Mouse (Mus musculus): Measurements from ENCODE around the gene Wbp2. TPM values are rescaled to one million over a fixed set of nuclear protein-coding genes. Genes with fewer than 3 reads are reported as not detected.

The Wbp2 gene
- polyA plus RNA-seq, 1 experiment from 2014 or later, result 281 TPM

DNA sequence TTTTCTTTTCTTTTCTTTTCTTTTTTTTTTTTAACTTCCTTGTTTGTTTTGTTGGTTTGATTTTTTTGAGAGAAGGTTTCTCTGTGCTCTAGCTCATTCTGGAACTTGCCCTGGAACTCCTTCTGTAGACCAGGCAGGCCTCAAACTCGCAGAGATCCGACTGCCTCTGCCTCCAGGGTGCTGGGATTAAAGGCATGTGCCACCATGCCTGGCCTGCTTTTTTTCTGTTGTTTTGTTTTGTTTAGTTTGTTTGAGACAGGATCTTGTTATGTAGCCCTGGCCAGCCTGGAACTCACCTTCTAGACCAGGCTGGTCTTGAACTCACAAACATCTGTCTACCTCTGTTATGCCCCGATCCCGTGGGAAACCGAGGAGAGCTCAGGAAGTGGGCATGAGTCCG is 2.8 kb upstream of the Wbp2 start:
- H3K79me2 ChIP-seq (ENCODE audit: inconsistent target), result peaks cover 21% of the 10 kb centered on the region
- 92% methylated on average over 6 of the region's 6 CpGs for WGBS (ENCODE audit: missing documents)
- no peak overlapping the region for H3K27ac ChIP-seq
- no peak overlapping the region for H3K4me3 ChIP-seq (ENCODE audit: inconsistent target)
- no peaks in the 10 kb centered on the region for H3K36me3 ChIP-seq (ENCODE audit: inconsistent target)

DNA sequence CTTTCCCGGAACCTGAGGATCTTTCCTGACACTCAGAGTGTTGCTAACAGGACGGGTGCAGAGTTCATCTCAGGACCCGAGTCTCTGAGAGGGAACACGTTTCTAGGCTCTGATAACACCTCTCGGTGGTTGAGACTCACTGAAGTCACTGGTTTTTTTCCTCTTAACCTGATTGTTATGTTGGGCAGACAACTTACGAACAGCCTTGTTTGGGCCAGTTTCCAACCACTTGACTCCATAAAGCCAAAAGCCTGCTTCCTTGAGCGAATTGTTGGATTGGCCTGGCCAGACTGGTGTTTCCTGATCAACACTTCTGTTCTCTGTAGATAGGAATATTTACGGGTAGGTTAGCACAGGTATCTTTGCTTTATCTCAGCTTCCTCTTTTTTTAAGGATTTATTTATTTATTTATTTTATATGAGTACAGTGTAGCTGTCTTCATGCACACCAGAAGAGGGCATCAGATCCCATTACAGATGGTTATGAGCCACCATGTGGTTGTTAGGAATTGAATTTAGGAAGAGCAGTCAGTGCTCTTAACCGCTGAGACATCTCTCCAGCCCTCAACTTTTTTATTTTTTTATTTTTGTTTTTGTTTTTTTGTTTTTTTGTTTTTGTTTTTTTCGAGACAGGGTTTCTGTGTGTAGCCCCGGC is 2.1 kb upstream of the Wbp2 start:
- Histone ChIP-seq H3K4me3 (ENCODE audit: inconsistent target) (no peak overlapping the region), H3K79me2 (ENCODE audit: inconsistent target) (peaks cover 28% of the 10 kb centered on the region), H3K36me3 (ENCODE audit: inconsistent target) (peaks cover 6% of the 10 kb centered on the region; the same call in 1 of the 2 replicates), H3K27ac (no peak overlapping the region)
- WGBS (ENCODE audit: missing documents), result 49% methylated on average over 10 of the region's 11 CpGs

- H3K27ac ChIP-seq, result no peak overlapping the region
Observed at GRCm38 (mm10) chr11:116088188-116088587, 1.4 kb upstream of the Wbp2 start.

DNA sequence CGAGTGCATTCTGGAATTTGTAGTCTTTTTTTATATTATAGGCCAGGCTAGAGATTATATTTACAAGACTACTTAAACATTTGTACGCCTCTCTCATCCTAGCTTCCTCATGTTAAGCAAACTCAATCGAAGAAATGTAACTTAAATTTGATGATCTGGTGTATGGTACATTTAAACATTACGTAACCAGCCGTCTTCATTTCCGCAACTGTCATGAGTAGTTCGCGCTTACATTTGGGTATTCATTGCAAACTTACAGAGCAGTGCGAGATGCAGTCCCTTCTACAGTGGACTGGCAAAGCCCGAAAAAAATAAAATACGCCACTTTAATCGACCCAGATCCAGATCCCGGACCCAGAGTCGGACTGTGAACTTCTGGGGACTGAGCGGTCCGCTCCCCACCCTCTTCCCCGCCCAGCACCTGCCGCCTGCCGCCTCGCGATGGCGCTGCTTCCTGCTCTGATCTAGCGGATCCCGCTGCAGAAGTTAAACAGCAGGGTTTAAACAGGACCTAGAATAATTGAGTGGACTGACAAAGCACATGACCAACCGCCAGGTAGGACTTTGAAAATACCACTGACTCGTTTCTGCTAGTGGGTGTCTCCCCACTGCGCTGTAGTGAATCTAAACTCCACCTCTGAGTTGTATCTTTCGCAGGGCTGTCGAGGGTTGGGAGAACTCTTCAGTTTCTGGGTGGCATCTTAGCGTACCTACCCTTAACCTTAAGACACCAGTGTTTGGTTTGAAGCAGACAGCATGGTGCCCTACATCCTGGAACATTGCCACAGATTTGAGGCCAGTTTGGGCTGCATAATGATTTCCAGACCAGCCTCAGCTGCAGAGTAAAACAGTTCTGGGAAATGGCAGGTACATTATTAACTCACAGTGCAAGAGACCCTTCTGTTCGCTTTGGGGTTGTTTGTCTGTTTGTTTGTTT is 667 bp upstream of the Wbp2 start:
- WGBS (ENCODE audit: missing documents), result under 1% methylated on average over 29 of the region's 31 CpGs
- H3K36me3 ChIP-seq (ENCODE audit: inconsistent target), result peaks cover 18% of the 10 kb centered on the region
- peaks cover 42% of the 10 kb centered on the region for H3K79me2 ChIP-seq (ENCODE audit: inconsistent target)
- peak overlapping the region; percentile 60 for H3K4me3 ChIP-seq (ENCODE audit: inconsistent target)
- H3K27ac ChIP-seq, result peak overlapping the region; percentile 86

More at GRCm38 (mm10) chr11:116088188-116088587, 1.4 kb upstream of the Wbp2 start:
- 70% methylated on average over 8 of the region's 8 CpGs for WGBS (ENCODE audit: missing documents)
- H3K4me3 ChIP-seq (ENCODE audit: inconsistent target), result 0 out of 2 replicates have a peak overlapping the region, but pooled peaks have one; percentile 60
- H3K79me2 ChIP-seq (ENCODE audit: inconsistent target), result peaks cover 35% of the 10 kb centered on the region
- peaks cover 12% of the 10 kb centered on the region for H3K36me3 ChIP-seq (ENCODE audit: inconsistent target)

DNA sequence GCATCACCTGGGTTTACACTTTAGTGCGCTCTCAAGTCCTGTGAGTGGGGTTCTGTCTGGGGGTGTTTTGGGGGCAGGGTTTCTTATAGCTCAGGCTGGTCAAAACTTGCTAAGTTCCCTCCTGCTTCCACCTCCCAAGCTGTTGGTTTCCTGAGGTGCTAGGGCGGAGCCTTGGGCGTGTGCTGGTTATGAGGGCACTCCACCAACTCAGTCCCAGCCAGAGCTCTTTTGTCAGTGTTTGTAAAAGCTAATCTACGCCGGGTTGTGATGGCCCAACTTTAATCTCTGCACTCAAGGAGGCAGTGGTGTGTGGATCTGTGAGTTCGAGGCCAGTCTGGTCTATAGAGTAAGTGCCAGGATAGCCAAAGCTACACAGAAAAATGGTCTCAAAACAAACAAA is 2.6 kb downstream of the Wbp2 start:
- WGBS (ENCODE audit: missing documents), result 80% methylated on average over 6 of the region's 6 CpGs
- H3K79me2 ChIP-seq (ENCODE audit: inconsistent target), result peaks cover 62% of the 10 kb centered on the region
- no peak overlapping the region for H3K27ac ChIP-seq
- H3K4me3 ChIP-seq (ENCODE audit: inconsistent target), result no peak overlapping the region
- peaks cover 51% of the 10 kb centered on the region for H3K36me3 ChIP-seq (ENCODE audit: inconsistent target)

DNA sequence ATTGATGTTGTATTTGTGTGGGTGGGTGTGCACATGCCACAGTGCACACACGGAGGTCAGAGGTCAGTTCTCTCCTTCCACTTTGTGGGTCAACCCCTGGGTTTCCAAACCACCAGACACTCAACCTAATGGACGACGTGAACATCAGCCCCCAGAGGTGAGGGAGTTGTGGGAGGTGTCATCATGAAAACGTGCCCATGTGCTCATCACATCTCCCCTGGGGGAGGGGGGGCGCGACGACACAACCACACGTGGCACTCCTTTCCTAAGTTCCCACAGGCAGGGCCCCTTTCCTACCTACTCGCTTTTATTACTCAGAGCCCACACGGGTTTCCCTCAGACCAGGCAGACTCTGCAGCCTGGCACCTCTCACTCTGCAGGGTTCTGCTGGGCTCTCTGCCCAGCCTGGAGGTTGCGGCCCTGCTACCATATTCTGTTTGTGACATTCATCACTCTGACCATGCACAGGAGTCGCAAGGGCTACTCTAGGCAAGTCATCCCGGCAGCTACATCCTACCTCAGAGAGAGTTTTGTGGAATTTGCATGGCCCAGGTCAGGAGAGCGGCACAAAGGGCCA is 3.6 kb downstream of the Wbp2 start:
- WGBS (ENCODE audit: missing documents), result 90% methylated on average over 14 of the region's 14 CpGs
- no peak overlapping the region for H3K27ac ChIP-seq
- peaks cover 54% of the 10 kb centered on the region for H3K36me3 ChIP-seq (ENCODE audit: inconsistent target)
- H3K79me2 ChIP-seq (ENCODE audit: inconsistent target), result peaks cover 62% of the 10 kb centered on the region
- H3K4me3 ChIP-seq (ENCODE audit: inconsistent target), result no peak overlapping the region

DNA sequence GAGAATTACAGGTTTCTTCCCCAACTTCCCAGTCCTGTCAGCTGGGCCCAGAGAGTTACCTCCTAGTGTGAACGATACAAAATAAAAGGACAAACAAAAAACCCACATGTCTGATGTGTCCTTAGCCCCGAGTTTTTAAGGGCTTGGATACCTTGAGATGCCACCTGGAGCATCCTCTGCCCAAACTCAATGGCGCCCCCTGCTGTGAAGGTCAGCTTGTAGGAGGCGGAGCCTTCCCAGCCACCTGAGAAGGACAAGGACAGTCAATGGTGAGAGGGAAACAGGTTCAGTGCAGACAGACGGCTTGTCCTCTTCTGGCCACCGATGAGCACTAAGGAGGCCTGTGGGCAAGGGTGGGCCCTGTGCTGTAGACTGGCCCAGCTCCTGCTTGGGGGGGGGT is 5.7 kb downstream of the Wbp2 start:
- Histone ChIP-seq H3K36me3 (ENCODE audit: inconsistent target) (peaks cover 54% of the 10 kb centered on the region), H3K79me2 (ENCODE audit: inconsistent target) (peaks cover 65% of the 10 kb centered on the region), H3K27ac (no peak overlapping the region), H3K4me3 (ENCODE audit: inconsistent target) (no peak overlapping the region)
- 79% methylated on average over 6 of the region's 6 CpGs for WGBS (ENCODE audit: missing documents)

DNA sequence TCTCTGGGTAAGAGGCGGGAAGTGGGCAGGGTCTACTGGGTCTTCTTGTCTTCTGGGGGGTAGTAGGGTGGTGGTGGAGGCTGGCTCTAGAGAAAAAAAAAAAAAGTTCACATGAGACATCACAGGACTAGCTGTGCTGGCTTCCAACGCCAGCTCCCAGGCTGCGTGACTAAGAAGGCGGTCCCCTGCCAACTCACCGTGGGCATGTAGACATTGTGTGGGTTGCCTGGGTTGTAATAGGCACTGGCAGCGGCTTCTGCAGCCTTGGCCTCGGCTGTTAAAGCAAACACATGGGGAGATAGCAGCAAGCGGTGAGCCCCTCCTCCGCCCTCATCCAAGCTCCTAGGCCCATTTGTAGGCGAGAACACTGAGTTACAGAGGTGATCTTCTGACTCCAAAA is 7.3 kb downstream of the Wbp2 start:
- Histone ChIP-seq H3K36me3 (ENCODE audit: inconsistent target) (peaks cover 54% of the 10 kb centered on the region), H3K4me3 (ENCODE audit: inconsistent target) (no peak overlapping the region), H3K27ac (no peak overlapping the region), H3K79me2 (ENCODE audit: inconsistent target) (peaks cover 49% of the 10 kb centered on the region)
- WGBS (ENCODE audit: missing documents), result 85% methylated on average over 10 of the region's 10 CpGs

DNA sequence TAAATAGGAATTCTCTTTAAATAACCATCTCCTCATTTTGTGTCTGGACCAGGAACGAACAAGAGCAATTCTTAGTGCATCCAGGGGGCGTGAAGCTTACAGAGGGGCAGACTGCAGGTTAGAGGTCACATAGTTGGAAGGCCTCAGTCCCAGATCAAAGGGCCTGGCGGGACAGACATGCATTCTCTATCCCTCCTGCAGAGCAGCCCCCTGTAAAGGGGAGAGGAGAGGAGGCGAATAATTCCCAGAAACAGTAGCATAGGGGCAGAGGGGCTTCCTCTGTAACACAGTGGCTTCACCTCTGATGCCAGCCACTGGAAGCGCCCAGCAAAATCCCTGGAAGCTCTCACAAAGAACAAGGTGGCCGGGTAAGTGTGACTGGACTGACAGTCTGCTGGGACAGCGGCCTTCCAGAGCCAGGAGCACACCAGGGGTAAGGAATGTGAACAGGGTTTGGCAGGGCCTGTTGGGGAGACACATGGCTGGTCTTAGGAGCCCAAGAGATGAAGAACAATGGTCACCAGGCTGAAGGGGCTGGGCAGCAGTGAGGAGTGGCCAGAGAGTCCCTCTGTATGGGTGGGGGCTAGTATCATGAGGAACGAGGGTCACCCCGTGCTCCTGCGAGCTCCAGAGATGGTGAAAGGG is 8.0 kb downstream of the Wbp2 start:
- 72% methylated on average over 10 of the region's 10 CpGs for WGBS (ENCODE audit: missing documents)
- Histone ChIP-seq H3K27ac (peak overlapping the region; percentile 84), H3K36me3 (ENCODE audit: inconsistent target) (peaks cover 48% of the 10 kb centered on the region), H3K4me3 (ENCODE audit: inconsistent target) (no peak overlapping the region), H3K79me2 (ENCODE audit: inconsistent target) (peaks cover 42% of the 10 kb centered on the region)

DNA sequence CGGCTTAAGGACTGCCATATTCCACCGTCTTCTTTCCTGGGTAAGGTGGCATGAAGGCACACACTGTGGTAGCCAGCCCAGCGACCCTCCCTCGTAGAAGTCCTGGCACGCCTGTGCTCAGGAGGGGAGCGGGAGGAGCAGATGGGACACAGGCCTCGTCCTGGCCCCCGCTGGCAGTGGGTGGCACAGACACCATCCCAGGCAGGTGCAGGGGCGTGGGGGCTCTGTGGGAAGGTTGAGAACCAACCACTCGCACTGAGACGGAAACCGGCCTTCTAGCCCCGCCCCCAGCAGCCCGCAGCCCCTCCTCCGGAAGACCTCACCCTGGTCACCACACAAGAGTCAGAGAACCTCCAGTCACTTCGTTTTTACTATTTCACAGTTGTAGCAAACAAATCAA is 8.6 kb downstream of the Wbp2 start:
- H3K27ac ChIP-seq, result peak overlapping the region; percentile 84
- H3K79me2 ChIP-seq (ENCODE audit: inconsistent target), result peaks cover 36% of the 10 kb centered on the region
- WGBS (ENCODE audit: missing documents), result 2% methylated on average over 16 of the region's 16 CpGs
- H3K4me3 ChIP-seq (ENCODE audit: inconsistent target), result peak overlapping the region; percentile 78
- peaks cover 48% of the 10 kb centered on the region for H3K36me3 ChIP-seq (ENCODE audit: inconsistent target)

DNA sequence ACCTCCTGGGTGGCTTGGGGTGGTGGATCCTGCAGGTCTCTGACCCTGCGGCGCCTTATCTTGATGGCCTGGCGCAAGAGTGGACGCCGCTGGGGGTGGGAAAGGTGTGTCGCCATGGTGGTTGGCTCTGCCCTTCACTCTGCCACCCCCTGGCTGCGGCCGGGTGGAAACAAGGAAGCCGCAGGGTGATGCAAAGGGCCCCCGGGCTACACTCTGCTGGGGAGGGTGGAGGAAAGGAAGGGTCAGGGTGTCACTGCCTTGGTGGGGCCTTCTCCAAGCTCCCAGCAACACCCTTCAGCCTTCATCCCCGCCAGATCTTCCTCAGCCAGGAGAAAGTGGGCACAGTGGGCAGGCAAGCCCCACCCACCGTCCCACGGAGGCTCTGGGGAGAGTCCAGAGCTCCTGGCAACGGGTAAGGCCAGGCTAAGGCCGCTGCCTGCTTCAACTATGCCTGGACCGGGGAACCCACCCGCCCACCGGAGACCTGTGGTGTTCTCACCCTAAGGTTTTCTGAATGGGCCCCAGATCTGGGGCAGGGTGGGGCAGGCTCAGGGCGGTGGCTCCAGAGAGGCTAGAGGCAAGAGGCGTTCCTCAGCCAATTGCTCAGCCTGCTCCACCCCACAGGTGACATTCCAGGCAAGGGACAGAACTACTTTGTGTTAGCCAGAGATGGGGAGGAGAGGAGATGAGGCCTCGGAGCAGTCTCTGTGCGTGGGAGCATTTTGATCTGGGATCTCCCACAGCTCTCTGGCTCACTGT is 9.2 kb downstream of the Wbp2 start, which contains the start of gene Unc13d:
TSS of gene Unc13d (minus strand) at position 516 of the 759 bp plus-strand sequence.
- H3K4me3 ChIP-seq (ENCODE audit: inconsistent target), result peak within 1 kb of the TSS; percentile 78
- H3K27ac ChIP-seq, result peak within 1 kb of the TSS; percentile 84
- peaks cover 47% of the 10 kb centered on the region for H3K36me3 ChIP-seq (ENCODE audit: inconsistent target)
- H3K79me2 ChIP-seq (ENCODE audit: inconsistent target), result peaks cover 30% of the 10 kb centered on the region; the same call in 1 of the 2 replicates
- WGBS (ENCODE audit: missing documents), result 4% methylated on average over 22 of the region's 22 CpGs

DNA sequence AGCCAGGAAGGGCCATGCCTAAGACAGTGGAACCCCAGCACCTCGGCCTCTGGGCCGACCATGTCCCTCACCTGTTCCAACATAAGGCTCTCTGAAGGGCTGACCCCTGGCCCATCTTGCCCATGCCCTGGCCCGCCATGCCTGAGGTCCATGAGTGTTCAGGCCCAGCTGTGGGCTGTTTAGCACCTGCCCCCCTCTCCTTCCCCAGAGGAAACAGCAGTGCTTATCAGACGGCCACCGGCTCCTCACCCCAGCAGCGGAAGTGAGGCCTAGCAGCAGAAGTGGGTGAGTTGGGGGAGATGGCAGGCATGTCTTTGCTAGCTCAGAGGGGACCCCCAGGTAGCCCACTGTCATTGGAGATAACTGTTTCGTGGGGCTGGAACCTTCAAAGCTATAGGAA is 10.0 kb downstream of the Wbp2 start:
- WGBS (ENCODE audit: missing documents), result 13% methylated on average over 7 of the region's 7 CpGs
- peak overlapping the region; percentile 84 for H3K27ac ChIP-seq
- H3K79me2 ChIP-seq (ENCODE audit: inconsistent target), result peaks cover 22% of the 10 kb centered on the region; the same call in 1 of the 2 replicates
- peaks cover 39% of the 10 kb centered on the region for H3K36me3 ChIP-seq (ENCODE audit: inconsistent target)
- H3K4me3 ChIP-seq (ENCODE audit: inconsistent target), result peak overlapping the region; percentile 78

DNA sequence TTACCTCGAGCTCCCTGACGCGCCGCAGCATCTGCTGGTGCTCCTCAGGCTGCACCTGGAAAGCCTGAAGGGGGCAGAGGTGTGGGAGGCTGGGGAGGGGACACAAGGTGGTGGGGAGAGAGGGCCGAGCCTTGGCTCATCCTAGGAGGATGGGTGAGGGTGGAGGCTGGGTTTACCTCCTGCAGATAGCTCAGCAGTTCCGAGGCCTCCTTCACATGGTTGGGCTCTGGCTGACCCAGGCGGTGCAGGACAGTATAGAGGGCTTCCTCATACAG is 10.6 kb downstream of the Wbp2 start:
- Histone ChIP-seq H3K27ac (no peak overlapping the region), H3K36me3 (ENCODE audit: inconsistent target) (peaks cover 32% of the 10 kb centered on the region), H3K79me2 (ENCODE audit: inconsistent target) (peaks cover 16% of the 10 kb centered on the region; the same call in 1 of the 2 replicates), H3K4me3 (ENCODE audit: inconsistent target) (peak overlapping the region; percentile 78; the same call in 1 of the 2 replicates)
- WGBS (ENCODE audit: missing documents), result 76% methylated on average over 7 of the region's 7 CpGs

Measured in macrophage (primary cell).